Mouse (Mus musculus): Measurements from ENCODE around the gene Tbl2.

Tbl2 gene

DNA sequence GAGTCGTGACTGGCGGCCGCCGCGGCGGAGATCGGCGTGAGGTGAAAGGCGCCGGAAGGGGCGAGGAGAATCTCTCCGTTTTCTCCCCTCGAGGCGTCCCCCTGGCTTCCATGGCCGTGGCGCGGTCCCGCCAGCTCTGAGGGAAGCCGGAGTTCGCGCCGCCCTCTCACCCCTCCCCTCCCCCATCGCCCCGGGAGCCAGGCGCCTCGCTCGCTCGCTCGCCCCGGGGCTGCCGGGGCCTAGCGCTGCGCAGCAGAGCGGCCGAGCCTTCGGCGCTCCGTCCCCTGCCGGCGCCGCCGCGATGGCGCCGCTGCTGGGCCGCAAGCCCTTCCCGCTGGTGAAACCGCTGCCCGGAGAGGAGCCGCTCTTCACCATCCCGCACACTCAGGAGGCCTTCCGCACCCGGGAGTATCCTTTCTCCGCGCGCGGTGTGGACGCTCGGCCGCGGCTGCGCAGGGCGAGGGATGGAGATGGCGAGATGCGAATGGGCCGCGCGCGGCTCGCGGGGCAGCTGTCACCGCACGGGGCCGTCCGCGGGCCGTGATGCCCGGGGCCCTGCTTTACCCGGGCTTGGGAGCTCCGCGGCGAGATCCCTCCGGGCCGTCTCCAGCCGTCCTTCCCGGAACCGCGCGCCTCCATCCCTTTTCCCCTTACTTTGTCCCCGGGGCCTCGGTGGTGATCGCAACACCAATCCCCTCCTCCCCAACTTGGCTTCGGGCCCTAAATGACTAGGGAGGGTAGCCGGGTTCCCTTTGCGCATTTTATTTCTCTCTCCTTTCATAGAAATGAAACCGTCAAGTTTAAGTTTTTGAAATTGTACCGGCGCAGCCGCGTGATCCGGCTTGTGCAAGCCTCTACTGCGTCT, 38.1 kb downstream of the Tbl2 start:
- peak in 1 of 2 experiments; percentile 48 for DNase-seq

DNA sequence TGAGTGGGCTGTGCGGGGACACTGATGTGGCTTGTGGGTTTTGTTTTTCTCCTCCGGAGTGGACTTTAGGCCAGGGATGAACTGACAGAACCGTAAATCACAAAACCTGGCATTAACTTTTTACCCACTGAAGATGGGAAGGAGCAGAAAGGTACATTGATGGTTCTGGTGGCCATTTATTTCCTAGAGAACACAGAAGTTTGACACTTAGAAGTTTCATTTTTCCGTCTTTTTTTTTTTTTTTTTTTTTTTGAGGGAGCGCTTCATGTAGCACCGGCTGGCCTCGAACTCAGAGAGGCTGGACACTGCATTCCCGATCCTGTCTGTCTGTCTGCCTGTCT, 38.7 kb downstream of the Tbl2 start:
- no peak for DNase-seq

DNA sequence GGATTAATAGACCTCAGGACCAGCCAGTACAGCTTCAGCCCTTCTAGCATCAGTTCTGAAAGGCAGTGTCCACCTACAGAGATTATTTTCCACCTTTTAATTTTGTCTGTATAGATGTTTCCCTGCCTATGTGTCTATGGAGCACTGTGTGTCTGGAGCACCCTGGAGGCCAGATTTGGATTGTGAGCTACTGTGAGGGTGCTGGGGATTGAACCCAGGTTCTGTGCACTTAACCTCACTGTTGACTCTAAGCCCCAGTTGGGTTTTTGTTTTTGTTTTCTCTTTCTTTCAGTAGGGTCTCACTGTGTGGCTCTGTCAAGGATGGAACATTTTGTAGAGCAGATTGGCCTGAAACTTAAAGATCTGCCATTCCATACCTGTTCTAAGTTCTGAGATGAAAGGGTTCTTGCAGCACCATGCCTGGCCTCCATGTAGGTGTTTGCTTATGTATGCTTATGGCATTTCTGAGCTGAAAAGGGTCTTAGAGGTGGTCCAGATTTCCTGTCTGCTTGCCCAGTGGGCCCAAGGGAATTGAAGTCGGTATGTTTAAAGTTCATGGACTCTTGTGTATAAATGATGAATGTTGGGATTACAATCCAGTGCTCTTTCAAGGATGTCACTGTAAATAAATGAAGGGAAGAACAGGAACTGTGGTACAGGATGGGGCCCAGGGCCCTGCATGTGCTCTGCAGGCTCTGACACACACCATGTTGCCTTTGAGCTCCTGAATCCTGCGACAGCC, 40.0 kb downstream of the Tbl2 start:
- DNase-seq = no peak

DNA sequence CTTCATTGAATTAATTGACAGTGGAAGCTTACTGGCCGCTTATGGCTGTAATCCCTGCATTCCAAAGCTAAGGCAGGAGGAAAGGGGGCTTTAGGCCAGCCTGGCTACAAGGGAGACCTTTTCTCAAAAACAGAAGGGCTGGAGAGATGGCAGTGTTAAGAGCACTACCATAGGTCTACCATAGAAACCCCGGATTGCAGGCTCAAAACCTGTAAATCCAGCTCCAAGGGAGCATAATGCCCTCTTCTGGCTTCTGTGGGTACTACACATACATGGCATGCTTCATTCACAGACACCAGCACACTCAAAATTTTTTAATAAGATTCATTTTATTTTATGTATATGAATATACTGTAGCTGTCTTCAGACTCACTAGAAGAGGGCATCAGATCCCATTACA, 42.2 kb downstream of the Tbl2 start:
- peak; percentile 57 to 84 for DNase-seq

DNA sequence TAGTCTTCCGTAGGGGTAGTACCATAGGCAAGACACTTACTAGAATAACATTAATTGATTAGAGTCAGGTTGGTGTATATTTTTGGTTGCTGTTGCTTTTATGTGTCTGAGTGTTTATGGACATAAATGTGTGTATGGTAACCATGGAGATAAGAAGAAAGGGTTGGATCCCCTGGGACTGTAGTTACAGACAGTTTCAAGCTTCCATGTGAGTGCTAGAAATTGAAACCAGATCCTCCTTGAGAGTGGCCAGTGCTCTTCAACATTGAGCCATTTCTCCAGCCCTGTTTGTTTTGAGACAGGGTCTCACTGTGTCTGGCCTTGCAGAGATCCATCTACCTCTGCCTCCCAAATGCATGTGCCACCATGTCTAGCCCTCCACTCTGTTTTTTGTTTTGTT, 43.0 kb downstream of the Tbl2 start:
- DNase-seq = no peak

DNA sequence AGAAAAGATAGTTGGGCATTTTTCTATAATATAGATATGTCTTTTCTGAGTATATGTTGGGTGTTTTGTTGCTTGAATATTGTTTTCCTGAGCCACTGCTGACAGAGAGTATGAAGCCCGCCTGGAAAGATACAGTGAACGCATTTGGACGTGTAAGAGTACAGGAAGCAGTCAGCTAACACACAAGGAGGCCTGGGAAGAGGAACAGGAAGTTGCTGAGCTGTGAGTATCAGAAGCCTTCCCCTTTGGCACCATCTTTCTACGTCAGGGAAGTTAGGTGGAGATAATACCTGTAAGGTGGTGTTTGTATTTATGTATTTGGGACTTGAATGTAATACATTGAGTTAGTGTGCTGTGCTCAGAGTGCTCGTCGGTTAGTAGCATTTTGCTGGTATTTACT, 46.9 kb downstream of the Tbl2 start:
- no peak for DNase-seq

DNA sequence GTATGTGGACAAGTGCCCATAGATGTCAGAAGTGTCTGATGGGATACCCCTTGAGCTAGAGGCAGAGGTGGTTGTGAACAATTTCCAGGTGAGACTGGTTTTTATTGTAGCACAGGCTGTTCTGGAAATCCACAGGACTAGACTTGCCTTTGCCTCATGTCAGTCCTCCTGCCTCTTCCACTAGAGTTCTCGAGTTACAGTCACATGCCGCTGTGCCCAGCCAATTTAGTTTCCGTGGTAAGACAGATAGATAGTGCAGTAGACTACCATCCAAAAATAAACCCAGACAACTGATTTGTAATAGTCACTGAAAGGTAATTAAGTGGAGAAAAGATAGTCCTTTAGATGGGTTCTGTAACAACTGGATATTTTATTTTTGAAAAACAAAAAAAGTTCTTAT, 53.3 kb downstream of the Tbl2 start:
- DNase-seq = no peak

DNA sequence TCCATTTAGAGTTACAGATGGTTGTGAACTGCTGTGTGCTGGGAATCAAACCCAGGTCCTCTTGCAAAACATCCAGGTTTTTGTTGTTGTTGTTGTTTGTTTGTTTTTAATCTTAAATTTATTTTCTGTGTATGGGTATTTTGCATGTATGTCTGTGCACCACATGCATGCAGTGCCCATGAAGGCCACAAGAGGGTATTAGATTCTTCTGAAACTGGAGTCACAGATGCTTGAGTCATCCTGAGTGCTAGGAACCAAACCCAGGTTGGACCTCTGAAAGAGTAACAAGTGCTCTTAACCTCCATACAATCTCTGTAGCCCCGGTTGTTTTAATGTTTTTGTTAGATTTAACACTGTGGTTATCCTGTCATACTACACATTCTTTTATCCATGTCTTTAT, 58.7 kb downstream of the Tbl2 start:
- no peak for DNase-seq
